Mouse (Mus musculus): ENCODE results near the gene Gprc5d.

The Gprc5d gene

DNA sequence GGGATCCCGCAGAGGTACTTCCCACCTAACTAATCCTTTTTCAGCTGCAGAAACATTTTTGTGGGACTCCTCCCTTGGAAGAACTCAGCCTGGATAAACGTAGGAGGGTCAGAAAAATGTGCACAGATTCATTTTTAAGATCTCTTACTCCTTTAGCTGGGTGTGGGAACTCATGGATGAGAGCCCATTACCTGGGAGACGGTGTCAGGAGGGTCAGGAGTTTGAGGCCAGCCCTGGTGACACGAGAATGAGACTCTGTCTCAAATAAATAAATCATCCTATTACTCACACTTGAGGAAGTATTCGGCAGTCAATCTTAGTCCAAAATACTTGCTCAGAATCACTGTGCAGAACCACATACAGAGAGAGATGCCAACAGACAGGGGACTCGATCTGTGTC is 48.2 kb downstream of the Gprc5d start:
- DNase-seq (ENCODE audit: low read depth, low spot score): no peak

DNA sequence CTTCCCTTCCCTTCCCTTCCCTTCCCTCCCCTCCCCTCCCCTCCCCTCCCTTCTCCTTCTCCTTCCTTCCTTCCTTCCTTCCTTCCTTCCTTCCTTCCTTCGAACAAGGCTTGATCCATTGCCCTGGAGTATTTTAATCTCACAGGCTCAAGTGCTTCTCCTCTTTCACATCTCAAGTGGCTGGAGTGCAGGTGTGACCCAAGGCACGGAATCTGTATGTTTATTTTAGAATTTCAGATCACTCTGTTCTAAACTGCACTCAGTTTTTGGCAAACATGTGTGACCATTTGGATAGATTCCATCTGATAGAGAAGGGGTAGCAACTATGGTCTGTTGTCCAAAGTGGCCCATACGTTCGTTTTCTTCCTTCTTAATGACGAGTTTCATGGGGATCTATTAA is 49.9 kb downstream of the Gprc5d start:
- DNase-seq (ENCODE audit: low read depth, low spot score): no peak

DNA sequence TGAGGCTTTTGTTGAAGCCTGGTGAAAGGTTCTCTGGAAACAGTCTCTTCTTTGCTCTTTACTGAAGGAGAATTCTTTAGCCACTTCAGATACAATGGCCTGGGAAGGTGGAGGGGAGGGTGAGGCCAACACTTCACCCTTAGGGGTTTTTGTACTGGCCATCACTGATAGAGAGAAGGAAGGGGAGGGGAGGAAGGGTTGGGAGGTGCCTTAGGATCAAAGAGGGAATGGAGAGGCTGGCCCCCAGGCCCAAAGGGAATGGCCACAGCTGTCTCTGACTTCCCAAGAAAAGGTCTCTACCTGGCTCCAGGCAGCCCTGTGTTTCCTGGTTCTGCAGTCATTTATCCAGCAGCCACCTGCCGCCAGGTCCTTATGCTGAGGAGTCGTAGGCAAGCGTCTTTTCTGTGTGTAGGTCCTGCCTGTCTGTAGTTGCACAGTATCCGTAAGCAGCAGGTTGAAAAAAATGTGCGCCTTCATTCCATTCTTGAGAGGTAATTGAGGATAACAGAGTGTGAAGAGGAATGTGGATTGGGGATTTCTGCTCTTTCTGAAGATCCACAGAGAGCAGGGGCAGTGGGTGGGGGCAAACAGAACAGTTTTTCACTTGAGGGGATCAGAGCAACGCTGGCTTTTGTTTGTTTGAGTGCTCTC is 51.2 kb downstream of the Gprc5d start:
- peak; percentile 41 for DNase-seq (ENCODE audit: low read depth, low spot score)

DNA sequence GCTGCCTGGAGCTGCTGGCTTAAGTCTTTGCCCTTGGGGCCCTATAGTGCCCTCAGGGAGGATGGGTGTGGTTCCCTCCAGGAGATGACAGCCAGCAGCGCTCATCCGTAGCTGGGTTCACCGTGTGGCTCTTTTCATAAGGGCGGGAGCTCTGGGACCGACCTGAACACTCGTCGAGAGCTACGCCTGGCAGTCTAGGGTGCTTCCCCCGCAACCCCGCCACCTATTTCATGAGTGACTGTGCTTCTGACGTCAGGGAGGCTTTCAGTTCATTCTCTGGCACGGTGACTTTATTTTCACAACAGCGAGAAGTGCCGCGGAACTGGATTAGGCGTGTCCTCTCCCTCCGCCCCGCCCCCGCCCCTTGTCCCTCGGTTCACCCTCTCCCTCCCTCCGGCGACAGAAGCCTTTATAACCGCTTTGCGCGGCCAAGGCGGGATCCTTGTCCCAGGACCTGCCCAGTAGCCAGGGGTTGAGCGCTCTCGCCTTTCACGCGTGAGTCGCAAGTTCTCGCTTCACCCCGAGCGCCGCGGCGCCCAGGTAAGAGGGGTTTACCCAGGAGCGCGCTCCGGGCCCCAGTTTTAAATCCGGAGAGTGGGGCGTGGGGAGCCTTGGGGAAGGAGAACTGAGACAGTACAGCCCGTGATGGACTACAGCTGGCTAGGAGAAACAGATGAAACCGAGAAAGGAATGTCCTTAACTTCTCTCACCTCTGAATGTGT is 52.7 kb downstream of the Gprc5d start, which contains the start of gene Gprc5a:
TSS of gene Gprc5a (plus strand) at position 416 of the 722 bp plus-strand sequence.
- peak; percentile 87 for DNase-seq (ENCODE audit: low read depth, low spot score)

DNA sequence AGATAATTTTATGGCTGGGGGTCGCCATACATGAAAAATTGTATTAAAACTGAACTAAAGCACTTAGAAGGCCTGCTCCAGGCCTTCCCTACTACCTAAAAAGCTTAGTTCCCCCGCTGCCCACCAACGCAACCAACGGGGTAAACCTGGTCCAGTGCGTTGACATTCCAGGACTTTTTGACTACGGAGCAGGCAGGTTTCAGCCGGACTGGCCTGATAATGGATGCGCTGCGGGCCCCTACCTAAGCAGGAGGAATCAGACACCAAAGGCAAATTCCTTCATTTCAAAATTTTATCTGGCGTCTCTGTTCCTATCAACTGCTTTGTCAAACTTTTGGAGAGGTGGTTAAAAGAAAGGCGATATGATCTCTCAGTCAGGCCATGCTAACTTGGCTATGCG is 53.5 kb downstream of the Gprc5d start:
- peak; percentile 79 for DNase-seq (ENCODE audit: low read depth, low spot score)

DNA sequence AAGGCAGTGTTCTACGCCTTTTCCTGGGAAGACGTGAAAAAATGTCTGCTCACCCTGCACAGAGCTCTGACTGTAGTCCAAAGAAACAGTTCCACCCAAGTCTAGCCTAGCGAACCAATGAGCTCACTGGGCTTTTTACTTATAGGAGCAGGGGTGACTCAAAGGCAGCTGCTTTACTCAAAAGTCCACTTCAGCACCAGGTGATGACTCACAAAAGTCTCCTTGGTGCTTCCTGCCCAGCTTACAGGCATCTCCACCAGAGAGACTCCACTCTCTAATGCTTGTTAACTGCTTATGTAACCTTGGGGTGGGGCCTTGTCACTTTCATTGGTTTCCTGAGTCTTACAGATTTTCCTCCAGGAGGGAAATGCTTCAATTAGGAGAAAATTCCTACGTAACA is 57.4 kb downstream of the Gprc5d start:
- no peak for DNase-seq (ENCODE audit: low read depth, low spot score)

Measured in ES-CJ7 (cell line).